Mouse (Mus musculus) heart, postnatal 14 days (tissue): ENCODE measurements around the gene Tubb2b. TPM values are rescaled to one million over a fixed set of nuclear protein-coding genes. Genes with fewer than 3 reads are reported as not detected.

Source experiments
- DNase-seq, 2 experiments: peaks; one replicate each; pipeline ENCODE4 v3.0.0; 2021 to 2022
- intact Hi-C: fragments of 180-260 bp; cut with DNase I; formaldehyde crosslinking; loops from one replicate; pipeline ENCODE4 v1.15.1; 2025
- total RNA-seq, 2 experiments: library from RNA; stranded (reverse); gene quantifications; 2 replicates each; pipeline ENCODE4 v1.2.3; 2021

Tubb2b gene
- total RNA-seq, 2 experiments from 2014 or later: 5.2 to 8.8 TPM

DNA sequence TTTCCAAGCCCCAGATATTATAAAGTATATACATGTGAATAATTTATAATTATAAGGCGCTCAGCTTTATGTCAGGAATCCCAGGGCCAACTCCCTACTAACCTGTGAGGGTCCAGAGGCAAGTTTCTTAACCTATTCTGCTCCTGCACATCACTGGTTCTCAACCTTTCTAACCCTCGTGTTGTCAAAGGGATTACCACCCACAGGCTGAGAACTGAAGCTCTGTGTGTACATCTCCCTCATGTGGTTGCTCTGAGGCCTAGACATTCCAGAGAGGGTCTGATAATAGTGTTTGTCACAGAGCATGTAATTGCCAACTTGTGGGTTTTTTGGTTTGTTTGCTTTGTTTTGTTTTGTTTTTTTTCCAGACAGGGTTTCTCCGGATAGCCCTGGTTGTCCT lies 16.6 kb upstream of the Tubb2b start:
- intact Hi-C loops: loop anchor here (2.0 kb wide), 1 partner anchor 14 kb away; no protein-coding TSS in a partner anchor

DNA sequence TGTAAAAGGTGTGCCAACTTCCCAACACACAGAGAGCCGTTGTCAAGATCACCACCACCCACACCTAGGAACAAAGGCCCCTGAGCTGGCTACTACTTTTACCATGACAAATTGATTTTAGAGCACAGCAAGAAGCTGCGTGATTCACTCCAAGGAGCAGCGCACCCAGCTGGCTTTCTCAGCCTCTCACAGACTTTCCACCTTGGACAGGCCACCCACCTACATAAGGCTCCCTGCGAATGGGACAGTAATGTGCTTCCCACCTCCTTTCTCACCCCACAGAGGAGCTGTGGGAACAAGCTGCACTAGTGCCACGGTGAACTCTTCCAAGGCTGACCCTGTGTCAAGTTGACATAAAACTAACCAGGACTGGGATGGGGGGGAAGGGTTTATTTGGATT lies 13.1 kb upstream of the Tubb2b start:
- no peak for DNase-seq
- intact Hi-C loops: no loop called here

More for the DNA sequence above, 16.6 kb upstream of the Tubb2b start:
- no peak for DNase-seq

DNA sequence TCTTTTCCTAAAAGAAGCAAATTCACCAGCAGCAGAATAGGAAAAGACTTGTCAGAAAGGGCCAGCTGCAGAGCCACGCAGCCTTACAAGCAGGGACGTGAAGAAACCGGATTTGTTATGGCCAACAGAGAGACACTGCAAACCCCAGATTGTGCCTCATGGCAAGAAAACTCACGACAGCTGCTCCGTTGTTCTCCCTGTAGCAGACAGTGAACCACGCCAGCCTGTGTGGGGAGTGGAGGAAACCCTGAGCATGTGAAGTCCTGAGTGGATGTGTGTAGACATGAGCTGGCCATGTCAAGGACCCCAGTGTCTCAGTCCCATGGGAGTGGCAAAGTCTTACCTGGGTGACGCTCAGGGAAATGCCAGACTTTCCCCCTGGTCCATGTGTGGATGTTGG lies 6.3 kb upstream of the Tubb2b start:
- intact Hi-C loops: no loop called here

DNA sequence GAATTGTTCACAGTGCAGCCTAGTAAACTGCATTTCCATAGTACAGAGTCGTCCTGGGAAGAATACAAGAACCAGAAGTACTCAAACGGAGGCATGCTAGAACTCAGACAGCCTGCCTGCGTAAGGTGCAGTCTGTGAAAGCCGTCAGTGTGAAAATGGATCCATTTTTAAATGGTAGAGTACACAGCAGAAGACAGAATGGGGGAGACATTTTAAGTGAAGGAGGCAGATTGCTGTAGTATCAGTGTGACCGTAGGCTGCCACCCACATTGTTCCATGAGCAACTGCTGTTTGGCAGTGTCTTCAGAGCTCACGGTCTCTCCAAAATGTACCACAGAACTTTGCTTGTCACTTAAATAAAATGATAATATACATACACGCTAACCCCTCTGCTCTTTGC lies 4.0 kb upstream of the Tubb2b start:
- no peak for DNase-seq
- intact Hi-C loops: loop anchor here (5.0 kb wide), 1 partner anchor 57 kb away; the partner anchor contains the start of gene Tubb2a

More for the DNA sequence above, 6.3 kb upstream of the Tubb2b start:
- DNase-seq: peak; percentile 27 to 51

DNA sequence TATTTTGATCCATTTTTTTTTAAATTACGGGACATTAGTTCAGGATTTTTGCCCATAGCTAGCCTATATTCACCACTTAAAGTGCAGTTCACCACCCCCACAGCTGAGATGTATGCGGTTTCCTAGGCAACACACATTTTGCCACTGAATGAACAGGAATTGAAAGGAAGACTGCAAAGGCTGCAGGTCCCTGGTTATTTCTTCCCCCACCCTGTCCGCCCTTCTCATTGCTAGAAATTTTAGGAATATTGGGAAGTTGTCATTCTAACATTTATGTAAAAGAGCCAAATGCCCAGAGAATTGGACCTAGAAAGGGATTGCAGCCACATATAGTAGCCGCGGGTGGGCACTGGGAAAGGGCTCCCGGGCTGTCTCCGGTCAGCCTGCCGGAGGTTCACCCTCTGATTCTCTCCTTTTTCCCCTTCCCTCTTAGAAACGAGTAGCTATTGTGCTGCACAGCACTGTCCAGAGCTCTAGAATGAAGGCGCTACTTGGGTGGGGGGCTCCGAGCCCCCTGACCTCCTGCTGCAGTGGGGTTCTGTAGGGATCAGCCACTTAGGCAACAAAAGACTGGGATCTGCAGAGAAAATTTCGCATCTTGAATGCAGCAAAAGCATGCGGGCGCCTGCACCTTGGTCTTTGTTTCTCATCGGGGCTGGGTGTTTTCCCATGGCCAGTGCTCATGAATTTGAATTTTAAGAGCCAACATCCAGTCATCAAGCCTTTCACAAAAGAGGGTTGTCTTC lies 3.2 kb upstream of the Tubb2b start:
- DNase-seq: no peak
- intact Hi-C loops: loop anchor here (2.0 to 5.0 kb wide), 2 partner anchors 13 to 56 kb away; partner anchors contain the start of gene Tubb2a

DNA sequence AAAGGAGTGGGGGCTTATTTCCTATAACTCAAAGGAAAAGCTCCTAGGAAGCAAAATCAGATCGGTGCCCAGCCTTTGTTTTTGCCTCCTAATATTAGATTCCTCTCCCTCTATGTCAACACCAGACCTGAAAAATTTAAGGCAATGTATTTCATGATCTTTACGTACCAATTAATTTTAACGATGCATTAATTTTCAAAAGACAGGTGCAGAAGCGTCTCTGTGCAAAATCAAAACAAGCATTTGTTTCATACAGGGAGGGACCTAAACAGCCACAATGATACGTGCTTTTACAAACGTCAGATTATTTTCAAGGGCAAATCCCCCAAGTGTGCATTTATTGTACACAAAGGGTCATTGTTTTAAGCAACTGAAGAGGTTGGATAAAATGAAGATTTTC lies 2.6 kb upstream of the Tubb2b start:
- intact Hi-C loops: loop anchor here (2.0 to 5.0 kb wide), 2 partner anchors 14 to 56 kb away; partner anchors contain the start of gene Tubb2a

DNA sequence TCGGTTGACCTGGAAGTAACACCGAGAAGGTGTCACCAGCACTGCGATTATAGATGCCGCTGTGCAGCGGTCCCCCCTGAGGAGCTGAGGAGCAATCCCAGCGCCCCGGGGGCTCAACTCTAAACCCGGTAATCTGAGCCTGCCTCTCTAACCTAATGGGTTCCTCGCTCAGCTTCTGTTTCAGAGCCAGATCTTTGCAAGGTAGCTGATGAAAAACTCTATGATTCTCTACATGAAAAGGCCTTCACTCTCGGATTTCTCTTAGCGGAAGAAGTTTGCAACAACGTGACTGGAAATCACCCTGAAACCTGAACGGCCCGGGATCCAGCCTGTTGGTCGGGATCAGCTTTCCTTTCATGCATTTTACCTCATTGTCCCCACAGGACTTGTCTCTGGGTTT lies 2.0 kb upstream of the Tubb2b start:
- intact Hi-C loops: loop anchor here (2.0 to 5.0 kb wide), 2 partner anchors 15 to 55 kb away; partner anchors contain the start of gene Tubb2a
- DNase-seq: no peak

More for the DNA sequence above, 2.6 kb upstream of the Tubb2b start:
- no peak for DNase-seq

DNA sequence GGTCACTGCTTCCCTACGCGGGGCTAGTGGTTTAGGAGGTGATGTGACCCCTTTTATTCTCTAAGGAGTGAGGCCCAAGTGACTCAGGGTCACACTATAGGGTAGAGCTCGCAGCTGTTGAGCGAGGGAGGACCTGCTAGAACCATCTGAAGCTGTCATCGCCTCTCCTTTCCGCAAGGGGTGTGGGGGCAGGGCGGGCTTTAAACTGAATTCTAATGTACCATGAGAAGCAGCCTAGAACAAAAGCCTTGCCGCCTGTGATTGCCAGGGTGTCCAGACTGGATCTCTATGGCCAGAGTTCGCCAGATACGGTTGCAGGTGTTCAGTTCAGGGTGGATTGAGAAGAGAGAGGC lies 1.4 kb upstream of the Tubb2b start:
- intact Hi-C loops: loop anchor here (2.0 to 5.0 kb wide), 2 partner anchors 15 to 54 kb away; partner anchors contain the start of gene Tubb2a
- DNase-seq: no peak

DNA sequence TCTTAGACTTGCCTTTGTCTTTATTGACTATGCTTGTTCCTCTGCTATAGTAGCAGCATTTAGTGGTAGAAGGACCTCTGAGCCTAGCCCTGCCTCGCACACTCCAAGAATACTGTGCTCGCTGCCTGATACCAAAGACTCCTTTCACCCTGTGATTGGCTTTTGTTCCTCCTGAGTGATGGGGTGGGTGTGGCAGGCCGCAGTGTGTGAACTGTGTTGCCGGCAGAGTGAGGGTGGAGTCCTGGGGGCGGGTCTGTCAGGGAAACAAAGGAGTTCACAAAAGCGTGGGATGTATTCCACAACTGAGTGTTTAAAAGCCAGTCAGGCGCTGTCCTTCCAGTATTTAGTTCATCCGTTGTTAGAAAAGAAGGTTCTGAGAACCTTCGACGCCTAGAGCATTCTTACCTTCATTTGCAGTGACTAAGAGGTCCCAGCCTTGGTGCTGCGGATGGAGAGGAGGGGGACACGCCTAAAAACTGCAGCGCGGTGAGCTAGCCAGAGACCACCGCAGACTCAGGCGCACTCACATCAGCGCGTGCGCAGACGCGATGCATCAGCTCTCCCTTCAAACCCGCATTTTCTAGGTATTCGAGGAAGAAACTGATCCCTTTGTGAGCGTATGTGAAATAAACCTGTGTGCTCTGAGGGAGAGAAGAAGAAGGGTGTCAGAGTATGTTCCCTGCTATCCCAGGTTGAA lies 893 bp upstream of the Tubb2b start:
- intact Hi-C loops: loop anchor here (5.0 kb wide), 1 partner anchor 54 kb away; the partner anchor contains the start of gene Tubb2a
- DNase-seq: peak; percentile 36 to 42

DNA sequence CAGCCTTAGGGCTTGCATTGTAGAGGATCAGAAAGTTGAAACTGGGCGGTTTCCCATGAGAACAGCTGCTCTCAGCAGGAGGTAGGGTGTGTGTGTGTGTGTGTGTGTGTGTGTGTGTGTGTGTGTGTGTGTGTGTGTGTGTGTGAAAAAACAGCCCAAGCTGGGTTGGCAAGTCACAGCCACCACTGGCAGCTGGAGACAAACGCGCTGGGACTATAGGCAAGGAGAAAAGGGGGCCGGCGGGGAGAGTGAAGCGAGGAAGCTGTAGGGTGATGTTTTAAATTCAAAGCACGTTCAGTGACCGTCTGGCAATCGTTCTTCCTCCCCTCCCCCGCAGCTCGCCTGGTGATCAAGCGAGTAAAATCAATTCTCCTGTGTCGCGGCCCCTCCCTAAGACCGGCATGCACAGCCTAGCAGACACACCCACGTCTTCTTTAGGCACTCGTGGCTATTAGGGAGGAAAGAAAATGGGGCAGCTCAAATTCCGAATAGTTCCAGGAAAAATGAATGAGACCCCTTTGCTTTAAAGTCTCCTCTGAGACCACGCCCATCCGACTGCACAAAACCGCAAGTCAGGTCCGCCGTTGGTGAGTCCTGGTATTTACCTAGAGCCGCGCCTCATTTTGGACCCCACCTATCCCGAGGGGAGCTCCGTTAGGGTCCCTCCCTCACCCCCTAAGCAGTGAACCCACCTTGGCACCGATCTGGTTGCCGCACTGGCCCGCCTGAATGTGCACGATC lies 611 bp downstream of the Tubb2b start:
- intact Hi-C loops: loop anchor here (5.0 kb wide), 1 partner anchor 52 kb away; the partner anchor contains the start of gene Tubb2a
- peak in 1 of 2 experiments; percentile 38 for DNase-seq

DNA sequence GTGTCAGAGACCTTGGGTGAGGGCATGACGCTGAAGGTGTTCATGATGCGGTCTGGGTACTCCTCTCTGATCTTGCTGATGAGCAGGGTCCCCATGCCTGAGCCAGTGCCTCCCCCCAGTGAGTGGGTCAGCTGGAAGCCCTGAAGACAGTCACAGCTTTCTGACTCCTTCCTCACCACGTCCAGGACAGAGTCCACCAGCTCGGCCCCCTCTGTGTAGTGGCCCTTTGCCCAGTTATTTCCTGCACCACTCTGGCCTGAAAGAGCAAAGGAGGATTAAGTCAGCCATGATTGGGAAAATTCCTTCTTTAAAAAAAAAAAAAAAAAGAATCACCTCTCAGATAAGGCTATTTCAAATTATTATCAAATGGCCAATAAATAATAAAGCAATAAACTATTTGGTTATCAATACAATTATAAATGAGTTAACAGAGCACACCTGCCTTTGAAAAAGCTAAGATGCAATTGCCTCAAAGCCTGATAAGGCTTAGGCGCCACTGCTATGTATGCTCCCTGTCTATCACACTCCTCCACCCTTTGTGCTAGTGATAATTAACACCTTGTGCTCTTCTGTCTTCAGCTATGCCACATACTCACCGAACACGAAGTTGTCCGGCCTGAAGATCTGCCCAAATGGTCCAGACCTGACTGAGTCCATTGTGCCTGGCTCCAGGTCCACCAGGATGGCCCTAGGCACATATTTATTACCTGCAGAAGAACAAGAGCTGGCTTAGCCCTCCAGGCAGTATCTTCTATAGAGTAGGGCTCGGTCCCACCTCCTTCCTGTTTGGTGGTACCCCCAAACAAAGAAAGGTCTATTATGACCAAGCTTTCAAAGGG lies 1.8 kb downstream of the Tubb2b start:
- no peak for DNase-seq

DNA sequence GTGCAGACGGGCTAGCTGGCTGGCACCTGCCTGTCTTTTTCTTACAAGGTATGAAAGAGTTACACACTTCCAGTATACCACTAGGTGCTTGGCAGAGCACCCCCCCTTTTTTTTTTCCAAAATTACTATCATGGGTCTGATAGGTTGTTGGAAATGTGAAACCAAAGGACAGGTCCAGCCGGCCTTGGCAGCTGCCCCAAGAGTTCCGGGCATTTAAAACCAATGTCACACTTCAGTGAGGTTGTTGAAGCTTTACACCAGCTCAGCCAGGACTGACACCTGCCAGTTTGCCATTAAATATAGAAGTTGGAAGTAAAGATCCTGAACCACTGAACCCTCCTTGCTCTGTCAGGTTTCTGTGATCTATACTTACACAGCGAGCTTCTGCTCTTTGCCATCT lies 4.6 kb downstream of the Tubb2b start:
- peak; percentile 38 to 63 for DNase-seq
- intact Hi-C loops: no loop called here

More for the DNA sequence above, 1.8 kb downstream of the Tubb2b start:
- intact Hi-C loops: no loop called here

DNA sequence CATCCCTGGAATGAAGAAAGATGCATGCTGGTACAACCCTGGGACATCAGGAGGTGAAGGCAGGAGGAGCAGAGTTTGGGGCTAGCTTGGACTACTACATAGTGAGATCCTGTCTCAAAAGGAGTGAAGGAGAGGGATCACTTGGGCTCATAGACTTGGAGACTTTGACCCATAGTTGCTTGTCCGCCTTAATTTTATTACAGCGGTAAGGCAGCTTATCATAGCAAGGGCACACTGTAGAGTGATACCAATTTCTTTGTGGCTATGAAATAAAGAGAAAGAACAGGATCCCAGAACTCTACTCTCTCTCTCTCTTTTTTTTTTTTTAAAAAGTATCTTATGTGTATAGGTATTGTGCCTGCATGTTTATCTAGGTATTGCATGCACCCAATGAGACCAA lies 9.7 kb downstream of the Tubb2b start:
- no peak for DNase-seq
- intact Hi-C loops: no loop called here

DNA sequence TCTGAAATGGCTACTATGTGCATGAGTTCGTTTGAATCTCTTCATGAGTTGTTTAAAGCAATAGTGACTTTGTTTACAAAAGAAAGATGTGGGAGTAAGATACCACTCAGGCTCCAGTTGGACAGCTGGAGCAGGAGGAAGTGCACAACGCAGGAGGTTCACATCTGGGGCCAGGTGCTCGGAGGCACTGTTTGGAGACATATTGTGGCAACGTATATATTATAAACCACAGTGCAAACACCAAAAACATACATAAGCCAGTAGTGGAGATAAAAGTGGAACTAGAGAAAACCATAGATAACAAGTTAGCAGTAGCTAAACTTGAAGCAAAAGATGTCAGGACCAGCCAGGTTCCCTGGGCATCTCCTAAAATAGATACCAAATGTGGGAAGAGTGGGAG lies 10.9 kb downstream of the Tubb2b start:
- intact Hi-C loops: no loop called here
- no peak for DNase-seq

DNA sequence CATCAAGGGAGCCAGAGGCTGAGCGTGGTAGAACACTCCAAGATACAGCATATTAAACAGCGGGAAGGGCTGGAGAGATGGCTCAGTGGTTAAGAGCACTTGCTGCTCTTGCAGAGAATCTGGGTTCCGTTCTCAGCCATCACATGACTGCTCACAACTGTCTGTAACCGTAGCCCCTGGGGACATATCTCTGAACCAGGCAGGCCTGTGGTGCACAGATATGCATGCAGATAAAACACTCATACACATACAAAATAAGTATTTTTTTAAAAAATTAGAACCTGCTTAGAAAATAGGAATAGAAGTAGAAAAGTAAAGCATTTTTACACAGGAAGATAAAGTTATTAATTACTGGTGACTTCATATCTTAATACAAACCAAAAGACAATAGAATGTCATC lies 11.4 kb downstream of the Tubb2b start:
- DNase-seq: no peak
- intact Hi-C loops: no loop called here

DNA sequence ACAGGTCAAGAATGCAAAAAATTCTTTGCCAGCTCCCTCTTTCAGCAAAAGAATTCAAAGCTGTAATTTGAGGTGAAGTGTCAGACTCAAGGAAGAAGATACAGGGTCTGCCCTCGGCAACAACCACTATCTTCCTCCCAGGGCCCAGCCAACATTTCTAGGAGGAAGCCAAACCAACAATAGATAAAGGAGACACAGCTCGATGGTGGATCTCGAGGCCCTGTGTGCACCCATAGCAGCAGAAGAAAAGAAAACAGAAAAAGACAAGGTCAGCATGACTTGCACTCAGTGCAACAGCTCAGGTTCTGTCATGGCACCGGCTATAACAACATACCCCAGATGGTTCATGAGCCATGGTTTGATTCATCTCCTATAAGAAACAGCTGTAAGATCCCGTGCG lies 13.8 kb downstream of the Tubb2b start:
- intact Hi-C loops: no loop called here
- no peak for DNase-seq

DNA sequence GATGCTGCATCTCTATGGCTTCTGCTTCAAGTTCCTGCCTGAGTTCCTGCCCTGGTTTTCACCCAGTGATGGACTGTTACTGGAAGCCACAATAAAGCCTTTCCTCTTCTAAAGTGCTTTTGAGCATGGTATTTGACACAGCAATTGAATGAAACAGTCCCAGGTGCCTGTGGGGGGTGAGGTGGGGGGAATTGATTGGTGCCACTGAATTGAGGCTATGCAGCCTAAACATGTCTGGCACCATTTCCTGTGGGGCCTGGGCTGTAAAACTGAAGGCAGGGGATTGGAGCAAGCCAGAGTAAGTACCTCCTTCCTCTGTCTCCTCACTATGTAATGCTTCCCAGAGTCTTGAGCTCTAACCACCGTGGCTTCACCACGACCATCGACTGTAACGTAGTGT lies 15.6 kb downstream of the Tubb2b start:
- intact Hi-C loops: no loop called here
- DNase-seq: no peak

DNA sequence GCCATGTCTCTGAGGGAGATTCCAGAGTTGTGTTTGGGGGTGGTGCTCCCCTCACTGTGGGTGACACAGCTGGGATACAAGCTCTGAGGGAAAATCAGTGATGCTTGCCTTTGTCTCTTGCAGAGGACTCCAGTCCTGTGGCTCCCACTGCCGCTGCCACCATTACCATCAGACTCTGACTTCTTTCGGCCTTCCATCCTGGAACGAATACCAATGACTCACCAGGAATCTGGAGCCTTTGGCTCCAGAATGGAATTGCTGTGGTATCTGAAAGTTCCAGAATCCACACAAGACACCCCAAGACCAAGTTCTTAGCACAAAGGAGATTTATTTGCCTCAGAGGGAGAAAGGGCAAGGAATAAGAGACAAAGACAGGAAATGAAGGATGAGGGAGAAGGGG lies 17.2 kb downstream of the Tubb2b start:
- intact Hi-C loops: no loop called here
- DNase-seq: no peak

DNA sequence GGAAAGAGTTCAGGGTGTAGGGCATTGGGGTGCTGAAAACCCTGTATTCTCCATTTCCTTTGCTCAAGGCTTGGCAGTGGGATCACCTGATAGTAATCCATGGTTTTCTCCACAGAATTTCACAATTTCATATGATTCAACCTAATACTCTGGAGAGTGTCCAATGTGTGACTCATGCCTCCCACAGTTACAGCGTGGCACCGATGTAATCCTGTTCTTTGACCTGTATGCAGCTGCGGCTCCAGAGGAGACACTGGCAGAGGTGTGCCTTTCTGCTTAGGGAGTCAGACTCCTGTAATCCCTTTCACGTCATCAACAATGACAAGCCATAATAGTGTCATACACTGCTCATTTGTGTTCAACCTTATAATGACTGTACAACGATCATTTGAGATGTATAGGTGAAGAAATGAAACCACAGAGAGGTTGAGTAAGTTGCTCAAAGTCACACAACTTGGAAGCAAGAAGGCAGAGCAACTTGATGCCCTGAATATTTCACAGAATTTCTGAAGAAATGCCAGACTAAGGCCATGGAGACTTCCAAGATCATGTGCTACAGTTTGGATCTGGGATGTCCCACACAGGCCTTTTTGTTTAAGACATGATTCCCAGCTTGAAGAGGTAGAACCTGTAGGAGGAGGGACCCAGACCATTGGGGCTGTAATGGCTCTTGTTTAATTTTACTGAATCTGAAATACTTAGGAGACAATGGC lies 17.7 kb downstream of the Tubb2b start:
- intact Hi-C loops: no loop called here
- no peak for DNase-seq
